Mouse (Mus musculus) ES-Bruce4 (cell line): ENCODE results near the gene Asb6.
A peak's percentile ranks its signal among the peaks of the same experiment; 100 is the strongest.

Experiments used
- CTCF ChIP-seq: IDR thresholded peaks from one replicate; pipeline ENCODE4 v1.8.1; 2011; ENCODE audit warnings: low read depth, low read length
- EP300 ChIP-seq: IDR thresholded peaks from 2 replicates; pipeline ENCODE4 v1.6.1; 2011; ENCODE audit warnings: low read depth, low read length; ENCODE audit not compliant: insufficient read depth
- POLR2A ChIP-seq: IDR thresholded peaks from one replicate; pipeline ENCODE4 v1.8.1; 2011; ENCODE audit warnings: low read length; ENCODE audit not compliant: insufficient read depth

DNA sequence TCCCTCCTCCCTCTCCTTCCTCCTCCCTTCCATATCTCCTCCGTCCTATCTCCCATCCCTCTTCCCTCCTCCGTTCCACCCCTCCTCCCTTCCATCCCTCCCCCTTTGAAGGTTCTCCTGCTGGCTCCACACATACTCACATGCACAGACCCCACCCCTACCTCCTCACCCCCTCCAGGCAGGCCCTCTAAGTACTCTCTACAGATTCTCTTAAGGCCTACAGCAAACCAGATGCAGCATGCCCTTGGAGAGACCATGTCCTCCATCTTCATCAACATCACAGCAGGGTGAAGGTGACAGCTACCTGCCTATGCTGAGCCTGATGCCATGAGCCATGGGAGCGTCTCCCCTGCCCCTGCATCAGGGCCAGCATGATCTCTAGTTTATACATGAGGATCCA, 52.9 kb downstream of the Asb6 start:
- TF ChIP-seq CTCF (no peak), POLR2A (no peak), EP300 (0 out of 2 replicates have a peak, but pooled peaks have one; percentile 48)
